Mouse (Mus musculus) spleen, adult 2 months (tissue): ENCODE measurements at regions not wholly inside any gene's neighbourhood (a gene's known extent, or its start where the extent isn't known, plus 50 kb on each side); places are given as distances from the start of the nearest gene placed in this dataset.

ENCODE experiments used
- CTCF ChIP-seq: fragments of 200-500 bp; IDR thresholded peaks from 2 replicates; pipeline ENCODE4 v1.5.1; 2011; ENCODE audit warnings: mild to moderate bottlenecking, inconsistent platforms; ENCODE audit not compliant: insufficient read depth, insufficient read length, insufficient replicate concordance; ENCODE audit errors: extremely low read depth
- POLR2A ChIP-seq: fragments of 200-500 bp; IDR thresholded peaks from 2 replicates; pipeline ENCODE4 v1.6.1; 2011; ENCODE audit warnings: low read depth, low read length, inconsistent platforms

- no peak for TF ChIP-seq CTCF
- no peak for TF ChIP-seq POLR2A
Measured at GRCm38 (mm10) chr8:90441058-90441851, 93.1 kb upstream of the Tox3 start.
